Mouse (Mus musculus) adipocyte (in vitro differentiated cells): ENCODE data around the gene Gm21972.

ENCODE experiments used
- DNase-seq: peaks from one replicate; pipeline ENCODE4 v3.0.0-alpha.2; 2016; ENCODE audit warnings: low spot score

Gene Gm21972

GRCm38 (mm10) chr1:86133337-86133736, at the start of gene Gm21972:
Gm21972 (plus strand) TSS chr1:86133637.
- no peak for DNase-seq

- DNase-seq: peak; percentile 4
These were observed 39.0 kb upstream of the Gm21972 start for GRCm38 (mm10) chr1:86094413-86094812.

- DNase-seq: no peak
These were observed 28.4 kb upstream of the Gm21972 start for GRCm38 (mm10) chr1:86105054-86105453.

GRCm38 (mm10) chr1:86111779-86112178, 21.7 kb upstream of the Gm21972 start, which contains the start of gene Htr2b:
Htr2b (minus strand) TSS chr1:86111970.
- peak; percentile 5 for DNase-seq

GRCm38 (mm10) chr1:86114141-86114540, 19.3 kb upstream of the Gm21972 start:
- no peak for DNase-seq

GRCm38 (mm10) chr1:86119549-86119948, 13.9 kb upstream of the Gm21972 start:
- no peak for DNase-seq

GRCm38 (mm10) chr1:86126036-86126435, 7.4 kb upstream of the Gm21972 start:
- no peak for DNase-seq

GRCm38 (mm10) chr1:86135315-86135714, 1.9 kb downstream of the Gm21972 start:
- DNase-seq: no peak

GRCm38 (mm10) chr1:86141081-86141480, 7.6 kb downstream of the Gm21972 start:
- no peak for DNase-seq

GRCm38 (mm10) chr1:86143165-86143564, 9.7 kb downstream of the Gm21972 start:
- no peak for DNase-seq

GRCm38 (mm10) chr1:86144001-86144944, 10.8 kb downstream of the Gm21972 start:
- no peak for DNase-seq

- peak; percentile 13 for DNase-seq
These were observed 12.9 kb downstream of the Gm21972 start for GRCm38 (mm10) chr1:86146293-86146692.

- peak; percentile 52 for DNase-seq
These were observed 14.1 kb downstream of the Gm21972 start for GRCm38 (mm10) chr1:86147557-86147956.

- no peak for DNase-seq
These were observed 14.7 kb downstream of the Gm21972 start for GRCm38 (mm10) chr1:86148161-86148560.

GRCm38 (mm10) chr1:86150929-86151328, 17.5 kb downstream of the Gm21972 start:
- no peak for DNase-seq

- no peak for DNase-seq
These were observed 17.9 kb downstream of the Gm21972 start for GRCm38 (mm10) chr1:86151376-86151775.

GRCm38 (mm10) chr1:86152618-86153017, 19.2 kb downstream of the Gm21972 start:
- DNase-seq: no peak

GRCm38 (mm10) chr1:86154133-86154823, 20.8 kb downstream of the Gm21972 start, which contains the start of gene Armc9:
Armc9 (plus strand) TSS chr1:86154780.
- DNase-seq: peak; percentile 95

- DNase-seq: no peak
These were observed 21.4 kb downstream of the Gm21972 start for GRCm38 (mm10) chr1:86154824-86155164.

GRCm38 (mm10) chr1:86156075-86156474, 22.6 kb downstream of the Gm21972 start:
- no peak for DNase-seq

GRCm38 (mm10) chr1:86156595-86156994, 23.2 kb downstream of the Gm21972 start:
- DNase-seq: no peak

GRCm38 (mm10) chr1:86160059-86160458, 26.6 kb downstream of the Gm21972 start:
- no peak for DNase-seq

- no peak for DNase-seq
These were observed 27.0 kb downstream of the Gm21972 start for GRCm38 (mm10) chr1:86160479-86160878.
